Mouse (Mus musculus) ES-E14 (cell line): Measurements from ENCODE around the gene Kif15.

ENCODE experiments used
- CHD2 ChIP-seq: IDR thresholded peaks from 2 replicates; pipeline ENCODE4 v1.6.1; 2014; ENCODE audit warnings: mild to moderate bottlenecking, low read depth, low read length, inconsistent platforms
- HCFC1 ChIP-seq: IDR thresholded peaks from 2 replicates; pipeline ENCODE4 v1.6.1; 2012; ENCODE audit warnings: low read length, inconsistent platforms, borderline replicate concordance; ENCODE audit not compliant: insufficient read depth
- MAFK ChIP-seq: IDR thresholded peaks from 2 replicates; pipeline ENCODE4 v1.6.1; 2014; ENCODE audit warnings: mild to moderate bottlenecking, low read depth, low read length, inconsistent platforms; ENCODE audit not compliant: insufficient read depth
- ZC3H11A ChIP-seq: IDR thresholded peaks from 2 replicates; pipeline ENCODE4 v1.6.1; 2012; ENCODE audit warnings: low read depth, mild to moderate bottlenecking, inconsistent platforms, low read length, borderline replicate concordance
- ZNF384 ChIP-seq: IDR thresholded peaks from 2 replicates; pipeline ENCODE4 v1.6.1; 2012; ENCODE audit warnings: low read depth, low read length, inconsistent platforms

GRCm38 (mm10) chr9:123031496-123032246 lies 80.8 kb downstream of the Kif15 start:
- no peak for TF ChIP-seq ZNF384
- TF ChIP-seq ZC3H11A: no peak
- no peak for TF ChIP-seq HCFC1
- no peak for TF ChIP-seq MAFK
- TF ChIP-seq CHD2: no peak
